Mouse (Mus musculus) left cerebral cortex, adult 18-20 months (tissue): ENCODE measurements at regions not wholly inside any gene's neighbourhood (a gene's known extent, or its start where the extent isn't known, plus 50 kb on each side); places are given as distances from the start of the nearest gene placed in this dataset.

ENCODE experiments used
- DNase-seq, 2 experiments: peaks; one replicate each; pipeline ENCODE4 v3.0.0; 2021 to 2022; ENCODE audit warnings: low spot score in 2 of 2, mixed read lengths in 1 of 2

DNA sequence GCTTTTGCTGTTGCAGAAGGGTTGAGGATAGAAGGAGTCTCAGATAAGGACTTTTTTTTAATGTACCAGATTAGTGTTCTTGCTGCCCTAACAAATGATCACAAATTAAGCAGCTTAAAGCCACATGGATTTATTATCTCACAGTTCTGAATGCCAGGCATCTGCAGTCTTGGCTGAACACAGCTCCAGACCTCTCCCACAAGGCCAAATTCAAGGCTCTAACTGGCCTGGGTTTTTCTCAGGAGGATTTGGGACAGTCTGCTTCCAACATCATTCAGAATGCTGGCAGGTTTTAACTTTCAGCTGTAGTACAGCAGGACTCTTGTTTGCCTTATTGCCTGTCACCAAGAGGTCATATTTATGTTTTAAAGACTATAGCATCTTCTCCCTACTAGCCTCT is 329.7 kb upstream of the Chrm2 start:
- no peak for DNase-seq

DNA sequence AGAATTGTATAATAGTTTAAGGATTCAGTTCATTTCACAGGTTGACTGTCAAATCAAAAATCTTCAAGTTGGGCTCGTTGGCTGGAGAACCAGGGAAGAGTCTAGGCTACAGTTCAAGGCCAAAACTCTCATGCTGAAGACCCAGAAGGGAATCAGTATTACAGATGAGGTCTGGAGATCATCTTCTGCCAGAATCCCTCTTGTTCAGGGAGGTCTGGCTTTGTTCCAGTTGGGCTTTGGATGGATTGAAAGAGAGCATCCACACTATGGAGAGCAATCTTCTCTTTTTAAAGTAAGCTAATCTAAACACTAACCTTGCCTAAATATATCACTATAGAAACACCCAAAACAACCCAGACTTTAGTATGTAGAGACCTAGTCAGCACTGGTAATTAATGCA is 327.5 kb upstream of the Chrm2 start:
- no peak for DNase-seq

DNA sequence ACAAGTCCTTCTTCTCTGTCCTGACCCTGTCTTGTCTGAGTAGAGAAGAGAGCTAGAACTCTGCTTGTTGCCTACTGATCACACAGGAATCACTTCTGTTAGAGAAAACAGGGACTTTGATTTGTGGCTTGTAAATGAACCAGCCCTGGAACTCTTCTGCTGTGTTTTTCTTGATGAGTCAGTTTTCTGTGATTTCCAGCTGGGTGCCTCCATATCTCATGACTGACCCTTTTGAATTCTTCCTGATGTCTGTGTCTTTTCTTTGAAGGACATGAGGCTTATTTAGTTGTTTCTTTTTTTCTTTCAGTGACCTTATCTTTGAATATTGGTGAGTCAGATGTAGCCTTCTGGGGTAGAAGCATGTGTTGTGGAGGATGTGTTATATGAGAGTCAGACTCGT is 323.0 kb upstream of the Chrm2 start:
- DNase-seq: peak in 1 of 2 experiments; percentile 2

DNA sequence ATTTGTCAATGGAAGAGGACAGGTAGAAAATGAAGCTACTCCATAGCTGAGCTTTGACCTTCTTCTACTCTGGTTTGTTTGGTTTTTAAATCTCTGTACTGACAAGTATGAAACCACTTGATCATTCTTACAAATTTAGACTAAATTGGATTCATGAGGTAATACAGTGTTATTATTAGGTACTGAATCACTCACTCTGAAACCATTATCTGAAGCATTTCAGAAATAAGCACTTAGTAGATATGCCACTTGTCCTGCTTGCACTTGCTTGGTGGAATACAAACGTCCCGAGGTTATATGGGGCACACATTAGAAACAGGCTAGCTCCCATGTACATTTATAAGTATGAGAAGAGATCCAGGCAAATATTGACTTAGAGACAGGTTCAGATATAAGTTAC is 319.2 kb upstream of the Chrm2 start:
- DNase-seq: no peak

DNA sequence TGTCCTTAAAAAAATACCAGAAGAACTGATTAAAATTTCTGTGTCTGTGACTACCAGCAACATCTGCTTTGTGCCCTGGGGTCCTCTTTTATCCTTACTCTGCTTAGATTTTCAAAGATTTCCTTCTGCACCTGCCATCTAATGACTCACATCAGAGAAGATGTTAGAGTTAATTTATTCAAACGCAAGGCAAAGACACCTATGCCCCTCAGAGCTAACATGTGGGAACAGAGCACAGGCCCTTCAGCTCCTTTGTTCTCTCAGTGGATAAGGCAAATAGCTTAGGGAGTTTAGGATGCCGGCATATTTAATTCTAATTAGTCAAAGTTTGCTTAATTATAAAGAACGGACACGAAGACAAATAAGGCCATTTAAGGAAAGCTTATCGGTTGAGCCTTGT is 308.3 kb upstream of the Chrm2 start:
- no peak for DNase-seq

- DNase-seq: no peak
These were observed 294.3 kb upstream of the Chrm2 start for GRCm38 (mm10) chr6:36093584-36093983.

DNA sequence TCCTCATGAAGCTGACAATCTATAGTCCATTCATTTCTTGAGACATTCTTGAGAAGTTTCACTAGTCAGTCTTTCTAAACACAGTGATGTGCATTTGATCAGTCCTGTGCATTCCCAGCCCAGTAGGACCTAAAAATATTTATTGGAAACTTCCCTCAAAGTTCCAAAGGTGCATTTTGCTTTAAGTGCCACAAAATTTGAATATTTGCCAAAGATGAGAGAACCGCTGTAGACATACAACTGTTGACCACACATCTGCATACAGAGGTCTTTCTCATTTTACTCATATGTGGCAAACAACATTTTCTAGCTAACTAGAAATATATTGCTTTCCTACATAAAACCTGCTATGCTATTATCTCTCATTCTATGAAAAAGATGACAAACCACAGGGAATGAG is 293.8 kb upstream of the Chrm2 start:
- no peak for DNase-seq

- DNase-seq: no peak
These were observed 290.5 kb upstream of the Chrm2 start for GRCm38 (mm10) chr6:36097391-36097790.

DNA sequence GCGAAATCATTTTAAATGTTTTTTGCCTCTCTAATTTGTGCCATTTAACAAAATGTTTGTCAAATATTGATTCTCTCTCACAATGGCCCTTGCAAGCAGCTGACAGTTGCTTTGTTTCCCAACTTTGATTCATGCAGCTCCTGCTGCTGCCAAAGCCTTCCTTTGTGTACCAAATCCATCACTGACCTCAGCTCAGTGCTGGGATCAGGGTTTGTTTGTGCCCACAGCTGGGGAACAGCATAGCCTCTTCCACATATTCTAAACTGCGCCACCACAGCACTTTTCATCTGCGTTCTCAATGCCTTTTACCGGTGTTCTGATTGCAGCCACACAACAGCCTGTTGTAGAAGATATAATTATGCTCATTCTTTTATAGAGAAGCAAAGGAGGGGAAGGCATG is 289.7 kb upstream of the Chrm2 start:
- DNase-seq: no peak

DNA sequence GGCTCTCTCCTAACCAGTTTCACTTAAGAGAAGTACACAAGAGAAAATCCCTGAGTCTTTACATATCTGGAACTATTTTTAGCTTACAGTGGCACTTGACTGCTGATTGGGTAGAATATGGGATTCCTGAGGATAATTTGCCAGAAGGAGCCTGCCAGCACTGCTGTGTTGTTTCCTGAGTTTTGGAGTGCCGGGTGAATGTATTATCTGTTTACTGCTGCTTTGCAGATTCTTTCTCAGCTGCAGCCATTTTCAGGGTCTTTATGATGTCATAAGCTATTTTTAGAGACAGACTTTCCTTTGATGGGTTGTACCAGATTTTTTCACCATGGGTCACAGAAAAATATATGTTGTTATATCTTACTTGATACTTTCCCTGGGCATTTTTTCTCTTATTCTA is 279.1 kb upstream of the Chrm2 start:
- no peak for DNase-seq

- no peak for DNase-seq
These were observed 250.7 kb upstream of the Chrm2 start for GRCm38 (mm10) chr6:36137223-36137622.

- DNase-seq: no peak
These were observed 240.6 kb upstream of the Chrm2 start for GRCm38 (mm10) chr6:36147267-36147666.

- no peak for DNase-seq
These were observed 213.4 kb upstream of the Chrm2 start for GRCm38 (mm10) chr6:36174514-36174913.

- DNase-seq: no peak
These were observed 212.8 kb upstream of the Chrm2 start for GRCm38 (mm10) chr6:36175112-36175511.

DNA sequence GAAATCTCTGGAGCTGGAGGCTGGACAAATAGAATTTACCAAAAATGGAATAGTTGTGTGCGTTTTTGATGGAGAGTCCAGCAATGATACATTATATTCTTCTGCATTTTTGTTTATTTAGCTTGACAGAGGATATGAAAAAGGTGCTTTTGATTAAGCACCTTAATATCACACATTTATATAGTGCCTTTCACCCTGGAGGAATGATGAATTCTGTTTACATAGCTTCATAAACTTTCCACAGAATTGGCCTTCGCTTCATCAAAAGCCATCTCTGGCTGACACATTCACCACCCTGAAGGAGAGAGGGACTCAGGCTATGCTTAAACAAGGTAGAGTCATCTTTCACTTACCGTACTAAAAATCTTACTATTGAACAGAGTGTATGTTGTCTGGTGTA is 208.0 kb upstream of the Chrm2 start:
- DNase-seq: no peak

DNA sequence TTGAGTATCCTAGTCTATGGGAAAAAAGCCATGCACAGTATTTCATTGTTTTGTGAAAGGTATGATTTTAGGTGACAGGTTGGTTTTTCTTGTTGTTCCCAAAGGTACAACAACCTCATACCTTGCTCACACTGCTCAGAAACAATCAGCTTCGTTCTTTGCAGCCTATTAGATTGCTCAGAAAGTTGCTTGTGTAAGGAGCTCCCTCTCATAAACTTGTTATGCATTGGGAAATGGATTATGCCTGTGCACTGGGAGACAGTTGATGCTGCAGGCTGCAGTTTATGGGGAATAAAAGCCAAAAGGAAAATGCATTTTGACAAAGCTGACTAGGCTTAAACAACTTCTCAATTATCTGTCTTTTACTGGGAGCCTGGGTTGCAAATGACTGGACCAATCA is 205.2 kb upstream of the Chrm2 start:
- no peak for DNase-seq

GRCm38 (mm10) chr6:36206666-36207065 is 181.2 kb upstream of the Chrm2 start:
- DNase-seq: peak; percentile 47 to 53

DNA sequence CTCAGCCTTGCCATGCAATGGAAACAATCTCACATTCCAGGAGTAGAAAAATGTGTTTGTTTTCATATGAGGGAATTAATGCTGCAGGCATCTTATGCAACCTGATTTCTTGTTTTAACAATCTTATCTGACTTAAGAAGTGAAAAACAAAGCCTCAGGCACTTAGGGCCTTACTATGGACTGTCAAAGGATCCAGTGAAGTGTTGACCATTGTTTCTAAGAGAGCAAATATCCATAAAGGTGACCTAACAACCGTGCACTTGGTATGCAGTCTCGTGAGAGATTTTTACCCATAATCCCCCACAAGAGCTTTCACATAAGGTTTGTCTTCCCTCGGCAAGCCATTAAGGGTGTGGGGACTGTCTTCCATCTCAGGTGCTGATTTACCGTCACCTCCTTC is 166.6 kb upstream of the Chrm2 start:
- no peak for DNase-seq

DNA sequence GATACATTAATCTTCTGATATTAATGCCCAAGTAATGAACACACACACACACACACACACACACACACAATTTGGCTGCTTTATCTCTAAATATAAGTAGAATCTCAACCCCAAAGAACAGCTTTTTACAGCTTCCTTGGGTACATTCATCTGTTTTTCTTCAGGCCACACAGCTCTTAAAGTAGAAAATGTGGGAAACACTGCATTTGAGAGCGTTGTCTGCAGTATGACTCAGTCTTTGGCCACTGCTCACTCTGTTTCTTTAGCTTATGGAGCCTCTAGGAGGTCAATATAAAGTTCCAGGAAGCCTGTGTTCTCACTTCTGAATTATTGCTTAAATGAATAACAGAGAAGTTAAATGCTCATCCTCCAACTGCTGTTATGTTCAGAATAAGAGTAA is 153.4 kb upstream of the Chrm2 start:
- DNase-seq: no peak

DNA sequence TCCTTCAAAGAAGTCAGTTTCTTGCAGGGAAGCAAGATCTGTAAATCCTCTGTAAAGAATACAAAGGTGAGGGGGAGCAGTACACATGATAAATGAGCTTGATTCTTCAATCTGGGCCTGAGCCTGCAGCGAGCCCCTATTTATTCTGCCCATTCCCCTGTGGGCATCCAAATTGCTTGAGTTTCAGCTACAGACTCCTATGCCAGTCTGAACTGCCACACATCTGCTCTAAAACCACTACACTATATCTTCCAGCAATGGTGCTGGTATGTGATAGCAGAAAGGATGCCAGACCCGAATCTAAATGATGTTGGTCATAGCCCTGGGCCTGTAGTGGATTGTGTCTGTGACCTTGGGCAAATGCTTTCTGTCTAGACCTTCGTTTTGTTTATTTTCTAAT is 140.9 kb upstream of the Chrm2 start:
- no peak for DNase-seq

DNA sequence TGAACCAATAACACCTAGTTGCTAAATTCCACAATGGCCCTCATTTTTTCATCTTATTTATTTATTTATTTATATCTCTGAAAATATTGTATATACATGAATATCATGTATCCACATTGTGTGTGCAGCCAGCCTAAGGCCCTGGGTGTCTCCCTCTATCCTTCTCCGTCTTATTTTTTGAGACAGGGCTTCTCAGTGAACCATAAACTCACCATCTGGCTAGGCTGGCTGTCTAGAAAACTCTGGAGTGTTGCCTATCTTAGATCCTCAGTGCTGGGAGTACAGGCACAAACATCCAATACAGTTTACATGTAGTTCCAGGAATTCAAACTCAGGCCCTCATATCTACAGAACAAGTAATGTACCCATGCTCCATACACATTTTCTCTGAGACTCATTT is 139.7 kb upstream of the Chrm2 start:
- no peak for DNase-seq

DNA sequence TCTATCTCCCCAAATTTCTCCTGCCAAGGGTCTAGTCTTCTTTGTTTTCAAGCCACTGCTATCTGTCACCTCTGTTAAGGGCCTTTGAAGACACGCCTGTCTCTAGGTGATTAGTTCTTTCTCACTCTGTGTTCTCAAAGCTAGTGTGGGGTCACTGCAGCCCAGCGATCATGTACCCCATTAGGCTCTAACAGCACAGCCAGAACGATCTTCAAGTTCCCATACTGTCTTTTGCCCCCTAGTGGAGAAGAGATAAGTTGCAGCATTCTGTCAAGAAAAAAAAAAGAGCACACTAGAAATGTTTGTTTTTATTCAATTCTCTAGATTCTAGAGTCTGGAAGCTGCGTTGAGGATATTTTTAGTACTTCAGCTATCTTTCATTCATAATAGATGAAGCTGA is 138.8 kb upstream of the Chrm2 start:
- peak in 1 of 2 experiments; percentile 22 for DNase-seq

DNA sequence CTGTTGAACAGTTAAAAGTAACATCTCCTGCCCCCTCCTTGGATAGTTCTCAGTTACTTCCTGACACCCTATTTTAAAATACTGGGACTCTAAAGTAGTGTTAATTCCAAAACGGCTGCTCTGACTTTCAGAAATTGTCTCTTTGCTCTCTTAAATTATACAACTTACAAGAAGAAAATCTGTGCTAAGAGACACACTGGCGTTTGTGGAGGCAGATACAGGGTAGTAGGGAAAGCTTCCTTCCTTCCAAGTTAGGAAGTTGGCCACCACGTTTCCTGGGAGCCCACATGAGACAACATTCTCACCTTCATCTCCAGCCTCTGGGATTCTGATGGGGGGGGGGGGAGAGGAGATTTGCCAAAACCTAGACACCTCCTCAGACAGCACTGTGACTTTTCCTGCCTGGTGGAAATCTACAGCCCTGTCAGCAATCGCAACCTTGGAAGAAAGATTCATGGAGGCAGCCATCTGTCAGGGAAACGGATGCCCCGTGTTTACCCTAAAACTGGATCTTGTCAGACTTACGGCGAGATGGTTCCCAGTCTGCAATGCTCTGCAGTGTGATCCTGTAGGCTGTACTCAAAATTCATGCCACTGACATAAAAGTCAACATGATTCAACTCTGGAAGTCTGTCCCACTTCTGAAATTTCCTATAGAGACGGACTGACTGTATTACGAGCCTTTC is 121.0 kb upstream of the Chrm2 start:
- peak; percentile 2 to 29 for DNase-seq

DNA sequence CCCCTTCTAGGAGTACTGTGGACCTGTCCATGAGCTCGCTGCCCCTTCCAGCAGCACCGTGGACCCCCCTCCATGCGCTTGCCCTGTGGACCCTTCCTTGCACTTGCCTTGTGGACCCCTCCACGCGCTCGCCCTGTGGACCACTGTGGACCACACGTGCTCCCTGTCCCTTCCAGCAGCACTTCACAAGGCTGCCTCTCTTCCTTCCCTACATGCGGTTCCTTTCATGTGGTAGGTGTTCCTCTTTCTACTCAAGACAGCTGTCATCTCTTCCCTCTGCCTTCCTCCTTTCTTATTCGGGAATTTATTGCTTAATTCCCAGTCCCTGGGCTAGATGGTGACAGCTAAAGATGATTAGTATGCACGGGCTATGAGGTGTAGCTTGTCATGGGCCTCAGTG is 101.2 kb upstream of the Chrm2 start:
- no peak for DNase-seq
